Mouse (Mus musculus): ENCODE measurements around the gene Mpped2.

Mpped2 gene

DNA sequence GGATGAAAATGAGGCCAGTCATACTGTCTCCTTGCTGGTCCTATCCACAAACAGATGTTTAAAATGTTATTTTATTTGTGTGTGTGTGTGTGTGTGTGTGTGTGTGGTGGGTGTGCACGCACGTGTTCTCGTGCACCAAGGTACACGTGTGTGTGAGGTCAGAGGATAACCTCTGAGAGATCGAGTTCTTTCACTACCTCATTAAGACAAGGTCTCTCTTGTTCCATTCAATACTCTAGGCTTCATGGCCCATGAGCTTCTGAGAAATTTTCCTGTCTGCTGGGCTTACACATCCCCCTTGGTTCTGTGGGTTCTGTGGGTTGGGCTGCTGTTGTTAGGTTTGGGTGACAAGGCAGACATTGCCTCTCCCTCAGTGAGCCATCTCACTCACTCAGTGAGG is 12.6 kb downstream of the Mpped2 start:
- DNase-seq (ENCODE audit: low spot score) = no peak

DNA sequence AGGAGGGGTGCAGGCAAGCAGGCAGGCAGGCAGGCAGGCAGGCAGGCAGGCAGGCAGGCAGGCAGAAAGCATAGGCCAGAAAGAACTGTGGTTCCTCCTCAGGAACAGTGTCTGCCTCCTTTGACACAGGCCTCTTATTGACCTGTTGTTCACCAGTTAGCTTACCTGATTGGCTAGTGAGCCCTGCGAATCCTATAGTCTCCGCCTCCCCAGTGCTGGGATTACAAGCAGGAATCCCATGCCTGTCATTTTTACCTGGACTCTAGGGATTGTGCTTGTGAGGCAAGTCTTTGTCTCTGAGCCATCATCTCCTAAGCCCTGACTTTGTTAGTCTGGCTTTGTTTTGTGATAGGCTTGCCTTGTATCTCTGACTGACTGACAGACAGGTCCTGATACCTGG is 14.1 kb downstream of the Mpped2 start:
- DNase-seq (ENCODE audit: low spot score) = no peak

DNA sequence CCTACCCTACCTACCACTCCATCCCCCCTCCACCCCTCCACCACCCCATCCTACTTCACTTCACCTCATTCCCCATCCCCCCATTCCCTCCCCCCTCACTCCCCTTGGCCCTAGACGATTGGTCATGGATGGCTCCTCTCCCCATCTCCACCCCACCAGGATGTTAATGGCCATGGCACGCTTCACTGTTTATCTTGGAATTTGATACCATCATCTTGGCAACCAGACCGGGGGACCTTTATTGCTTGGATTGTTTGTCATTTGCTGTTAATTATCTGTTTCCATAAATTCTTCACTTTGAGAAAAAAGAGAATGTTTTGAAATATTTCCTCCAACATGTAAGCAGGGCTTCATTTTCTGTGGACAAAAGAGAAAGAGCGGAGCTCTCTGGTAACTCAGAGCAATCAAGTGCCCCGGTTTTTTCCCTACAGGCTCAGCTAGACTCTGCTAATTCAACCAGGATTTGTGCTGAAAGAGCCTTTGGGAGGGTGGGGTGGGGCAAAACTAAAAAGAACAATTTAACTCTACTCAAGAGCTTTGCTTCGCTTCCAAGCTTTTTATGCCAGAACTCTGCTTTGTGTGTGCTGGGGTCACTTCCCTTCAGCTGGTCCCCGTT is 17.9 kb downstream of the Mpped2 start:
- DNase-seq (ENCODE audit: low spot score) = no peak

DNA sequence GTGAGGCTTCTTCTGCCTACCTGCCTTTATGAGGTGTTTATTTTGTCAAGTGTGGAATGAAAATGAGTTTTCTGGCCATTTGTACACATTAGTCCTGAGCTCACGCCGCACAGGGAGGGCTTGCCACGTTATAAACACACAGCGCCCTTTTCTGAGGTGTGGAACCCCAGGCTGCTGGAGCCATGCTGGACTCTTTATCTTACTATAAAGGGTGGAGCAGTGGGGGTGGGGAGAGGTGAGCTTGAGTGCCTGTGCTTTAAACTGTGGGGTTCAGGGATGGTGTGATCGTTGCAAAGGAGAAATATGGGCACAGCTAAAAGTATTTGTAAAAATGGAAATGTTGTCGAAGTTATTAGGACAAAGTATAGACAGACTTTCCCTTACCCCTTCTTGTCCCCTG is 18.4 kb downstream of the Mpped2 start:
- DNase-seq (ENCODE audit: low spot score) = no peak

DNA sequence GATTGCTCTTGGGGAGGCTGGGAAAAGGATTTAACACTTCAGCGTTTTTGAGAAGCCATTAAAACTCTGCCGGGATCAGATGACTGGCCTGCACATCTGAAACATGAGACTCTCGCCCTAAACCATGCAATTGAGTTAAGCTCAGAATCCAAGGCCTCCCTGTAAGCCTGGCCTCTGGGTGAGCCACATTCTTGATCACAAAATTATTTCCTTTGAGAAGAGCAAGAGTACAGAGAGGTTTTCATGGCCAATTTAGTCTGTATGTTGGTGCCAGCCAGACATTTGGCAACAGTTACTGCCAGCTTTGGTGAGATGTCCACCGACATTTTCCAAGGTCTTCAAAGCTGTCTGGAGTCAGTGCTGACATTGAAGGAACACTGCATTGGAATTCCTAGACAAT is 20.1 kb downstream of the Mpped2 start:
- no peak for DNase-seq (ENCODE audit: low spot score)

DNA sequence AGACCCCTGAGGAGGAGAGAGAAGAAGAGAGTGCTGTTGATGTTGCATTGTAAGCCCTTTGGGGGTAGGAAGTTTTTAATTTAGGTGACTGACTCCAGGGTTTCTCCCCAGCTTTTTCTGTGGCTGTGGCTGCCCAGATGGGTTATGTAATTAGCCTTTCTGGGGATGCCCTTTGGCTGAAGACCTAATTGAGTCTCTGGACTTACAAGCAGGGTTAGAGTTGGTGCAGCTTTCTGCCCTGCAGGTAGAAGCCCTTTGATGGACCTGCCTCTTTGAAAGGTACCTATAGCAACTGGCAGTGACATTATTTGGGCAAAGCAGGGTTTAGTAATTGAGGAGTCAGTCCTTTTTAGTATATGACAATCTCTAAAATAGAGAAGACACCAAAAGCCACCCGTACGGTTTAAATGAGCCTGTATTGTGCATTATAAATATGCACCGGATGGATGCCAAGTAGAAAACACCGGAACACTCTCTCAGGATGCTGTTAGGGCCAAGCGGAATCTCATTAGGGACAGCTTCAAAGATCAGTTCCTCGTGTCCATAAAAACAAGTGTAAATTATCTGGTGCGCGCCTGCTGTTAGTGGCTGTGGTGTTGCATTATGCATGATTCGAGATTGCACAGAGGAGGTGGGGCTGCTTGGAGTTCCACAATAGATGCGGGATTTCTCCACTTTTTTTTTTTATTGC is 22.8 kb downstream of the Mpped2 start:
- no peak for DNase-seq (ENCODE audit: low spot score)

DNA sequence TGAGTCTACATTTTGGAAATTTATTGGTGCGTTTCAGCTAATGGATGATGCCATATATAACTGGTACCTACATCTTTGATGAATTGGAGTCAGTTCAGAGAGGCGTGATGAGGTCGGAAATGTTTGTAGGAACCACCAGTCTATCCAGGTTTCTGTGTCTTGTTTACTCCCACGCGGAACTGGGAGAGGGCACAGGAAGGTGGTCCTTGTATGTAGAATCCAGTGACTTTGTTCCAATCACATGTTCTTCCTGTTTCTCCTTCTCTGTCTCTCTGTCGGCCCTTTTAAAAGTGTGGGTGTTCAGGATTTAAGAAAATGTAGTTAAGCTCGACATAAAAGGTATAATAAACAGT is 23.3 kb downstream of the Mpped2 start:
- DNase-seq (ENCODE audit: low spot score) = no peak

DNA sequence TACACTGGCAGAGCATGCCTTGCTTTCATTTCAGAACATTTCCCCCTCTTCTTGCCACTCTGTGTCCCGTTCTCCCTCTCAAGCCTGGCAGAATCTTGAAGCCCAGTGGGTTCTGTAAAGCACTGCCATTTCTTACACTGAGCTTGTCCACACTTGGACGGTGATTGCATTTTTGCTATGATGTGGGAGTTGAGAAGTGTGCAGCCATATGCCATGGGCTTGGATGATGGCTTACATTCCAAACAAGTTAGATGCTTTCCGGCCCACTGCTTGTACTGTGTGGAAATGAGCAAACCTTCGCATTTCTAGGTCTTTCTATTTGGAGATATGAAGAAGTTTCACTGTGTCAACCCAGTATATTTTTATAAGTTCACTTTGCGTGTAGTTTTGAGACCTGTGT is 25.8 kb downstream of the Mpped2 start:
- no peak for DNase-seq (ENCODE audit: low spot score)

DNA sequence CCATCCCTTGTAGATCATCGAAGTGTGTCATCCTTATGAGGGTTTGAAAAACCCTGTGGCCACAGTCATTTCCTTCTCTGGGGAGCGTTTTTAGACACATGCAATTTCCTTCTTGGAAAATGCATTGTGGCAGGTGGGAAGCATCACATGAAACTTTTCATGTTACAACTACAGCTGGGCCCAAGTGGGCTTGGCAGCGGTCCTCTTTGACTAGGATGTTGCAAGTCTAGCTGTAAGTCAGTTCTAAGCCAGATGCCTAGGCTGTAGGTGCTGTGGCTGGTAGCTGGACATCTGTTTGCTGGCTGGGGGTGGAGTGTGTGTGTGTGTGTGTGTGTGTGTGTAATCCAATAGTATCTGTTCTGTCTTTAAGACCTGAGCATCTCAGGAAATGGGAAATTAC is 26.4 kb downstream of the Mpped2 start:
- DNase-seq (ENCODE audit: low spot score) = no peak

DNA sequence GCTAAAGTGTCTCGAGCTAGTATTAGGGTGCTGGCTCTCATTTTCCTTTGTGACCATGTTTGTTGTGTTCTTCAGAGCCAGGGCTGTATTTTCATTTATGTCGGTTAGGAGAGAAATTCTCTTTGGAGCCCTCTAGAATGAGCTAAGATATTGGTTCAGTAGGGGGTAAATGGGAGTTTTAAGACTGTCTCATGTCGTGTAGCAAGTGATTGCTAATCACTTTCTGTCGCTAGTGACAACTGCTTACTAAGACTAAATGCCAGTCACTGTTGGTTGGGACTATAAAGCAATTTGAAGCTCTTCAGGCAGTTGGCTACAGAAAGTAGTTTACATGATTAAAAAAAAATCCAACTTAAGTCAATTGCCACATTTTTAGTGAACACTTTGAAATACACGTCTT is 27.6 kb downstream of the Mpped2 start:
- DNase-seq (ENCODE audit: low spot score) = no peak

DNA sequence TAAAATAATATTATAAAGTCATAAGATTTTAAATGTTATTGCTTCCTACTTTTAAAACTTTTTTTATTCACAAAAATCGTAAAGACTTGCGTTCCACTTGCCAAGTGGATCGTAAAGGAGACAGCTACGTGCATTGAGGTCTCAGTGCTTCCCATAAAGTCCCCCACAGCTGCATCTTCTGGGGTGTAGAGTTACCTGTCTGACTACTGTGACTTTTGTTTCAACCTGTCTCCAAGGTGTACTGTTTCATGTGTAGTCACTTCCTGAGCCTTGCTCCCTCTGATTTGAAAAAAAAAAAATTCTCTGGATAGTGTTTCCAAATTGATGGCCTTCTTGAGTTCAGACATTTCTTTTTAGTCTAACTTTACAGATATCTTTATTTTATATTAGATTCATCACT is 29.0 kb downstream of the Mpped2 start:
- DNase-seq (ENCODE audit: low spot score) = no peak

DNA sequence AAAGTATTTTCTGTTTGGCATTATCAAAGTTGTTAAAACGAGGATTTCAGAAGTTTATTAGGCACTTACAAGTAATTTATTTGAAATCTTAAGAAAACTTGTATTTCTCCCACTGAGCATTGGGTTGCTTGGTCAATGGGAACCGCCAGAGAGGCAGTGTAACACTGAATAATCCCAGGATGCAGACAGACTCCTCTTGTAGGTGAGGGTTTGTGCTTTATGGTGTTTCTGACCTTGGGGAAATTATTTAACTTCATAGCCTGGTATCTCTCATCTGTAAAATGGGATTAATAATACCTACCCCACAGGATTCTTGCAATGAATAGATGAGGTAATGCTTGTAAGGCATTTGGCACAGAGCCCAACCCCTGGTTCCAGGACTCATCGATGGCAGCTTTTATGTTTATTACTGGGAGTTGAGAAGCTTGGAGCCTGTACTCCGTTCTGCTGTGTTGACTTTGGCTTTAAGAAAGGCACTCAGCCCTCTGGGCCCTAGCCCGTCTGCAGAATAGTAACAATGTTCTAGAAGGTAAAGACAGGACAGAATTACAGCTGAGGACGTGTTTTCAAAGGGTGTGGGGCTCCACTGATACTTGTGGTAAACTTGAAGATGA is 37.0 kb downstream of the Mpped2 start:
- DNase-seq (ENCODE audit: low spot score) = no peak

DNA sequence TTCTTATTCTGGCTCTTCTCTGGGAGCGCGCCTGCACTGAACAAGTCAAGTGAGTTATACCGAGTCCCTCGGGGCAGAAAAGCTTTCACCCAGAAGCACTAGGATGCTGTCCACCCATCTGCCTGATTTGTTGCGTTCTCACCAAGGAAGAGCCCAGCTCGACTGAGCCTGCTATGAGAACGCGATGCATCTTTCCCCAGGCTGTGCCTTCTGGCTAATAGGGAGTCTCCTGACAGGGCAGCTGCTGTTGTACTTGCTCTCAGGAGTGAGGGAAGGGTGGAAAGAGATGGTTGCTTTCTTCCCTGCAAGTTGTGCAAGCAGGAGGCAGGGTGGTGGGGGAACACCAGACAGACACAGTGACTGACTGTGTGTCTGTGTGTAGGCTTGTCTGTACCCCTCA is 37.5 kb downstream of the Mpped2 start:
- DNase-seq (ENCODE audit: low spot score) = no peak

DNA sequence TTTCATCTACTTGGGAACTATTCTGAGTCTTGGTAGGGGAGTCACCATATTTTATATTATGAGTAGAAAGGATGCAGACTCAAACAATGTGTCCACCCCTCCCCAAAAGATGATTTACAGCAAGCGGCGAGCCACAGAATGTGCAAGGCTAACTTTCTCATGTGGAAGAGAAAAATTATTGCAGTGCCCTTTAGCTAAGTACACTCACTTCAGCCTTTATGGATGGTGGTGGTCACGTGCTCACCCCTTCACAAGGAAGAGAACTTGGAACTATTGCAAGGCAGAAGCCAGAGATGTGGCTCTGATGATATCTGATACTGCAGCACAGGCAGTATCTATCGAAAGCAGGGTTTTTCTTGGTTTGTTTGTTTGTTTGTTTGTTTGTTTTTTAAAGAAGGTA is 38.4 kb downstream of the Mpped2 start:
- no peak for DNase-seq (ENCODE audit: low spot score)

DNA sequence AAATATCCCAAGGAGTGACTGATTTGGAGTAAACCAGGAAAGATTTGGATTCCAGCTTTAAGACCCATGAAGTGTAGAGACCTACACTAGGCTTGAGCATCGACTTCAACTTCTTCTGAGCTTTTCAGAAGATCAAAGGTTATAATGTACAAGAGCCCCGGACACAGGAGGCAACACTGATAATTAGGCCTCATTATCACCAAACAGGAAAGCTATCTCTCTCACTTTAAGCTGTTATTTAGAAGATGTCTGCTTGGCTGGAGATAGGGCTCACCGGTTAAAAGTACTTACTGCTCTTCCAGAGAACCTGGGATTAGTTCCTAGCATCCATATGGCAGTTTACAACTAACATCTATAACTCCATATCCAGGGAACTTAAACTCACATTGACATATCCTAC is 39.1 kb downstream of the Mpped2 start:
- no peak for DNase-seq (ENCODE audit: low spot score)

DNA sequence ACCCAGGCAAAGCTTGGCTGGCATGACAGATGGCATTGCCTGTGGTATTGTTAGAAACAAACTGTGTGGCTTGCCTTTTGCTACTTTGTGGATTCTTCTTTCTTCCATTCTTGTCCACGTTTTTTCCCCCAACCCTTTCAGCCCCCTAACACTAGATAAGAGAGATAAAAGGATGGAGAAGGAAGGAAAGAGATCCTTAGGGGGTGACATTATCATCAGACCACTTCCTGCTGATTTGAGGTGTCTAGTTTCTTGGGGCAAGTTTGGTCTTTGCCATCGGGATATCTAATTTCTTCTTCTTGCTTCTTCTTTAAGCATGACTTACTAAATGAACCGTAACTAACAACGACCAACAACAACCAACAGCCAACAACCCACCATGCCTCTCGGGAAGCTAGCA is 40.3 kb downstream of the Mpped2 start:
- no peak for DNase-seq (ENCODE audit: low spot score)

DNA sequence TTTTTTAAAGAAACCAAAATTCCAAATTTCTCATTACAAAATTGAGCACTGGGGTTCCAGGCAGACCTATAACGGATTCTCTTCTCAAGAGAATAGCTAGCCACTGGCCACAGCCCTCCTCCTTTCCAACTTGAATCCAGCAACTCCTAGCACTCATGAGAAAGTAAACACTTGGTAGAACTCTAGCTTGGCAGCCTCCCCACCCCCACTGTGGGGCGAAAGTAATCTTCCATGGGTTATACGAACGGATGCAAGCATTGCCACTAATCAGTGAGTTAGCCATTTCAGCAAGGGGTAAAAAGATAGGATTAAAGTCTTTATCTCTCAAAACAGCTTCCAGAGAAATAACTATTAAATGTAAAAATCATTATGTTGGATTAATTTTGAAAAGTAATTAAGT is 40.9 kb downstream of the Mpped2 start:
- DNase-seq (ENCODE audit: low spot score) = no peak

DNA sequence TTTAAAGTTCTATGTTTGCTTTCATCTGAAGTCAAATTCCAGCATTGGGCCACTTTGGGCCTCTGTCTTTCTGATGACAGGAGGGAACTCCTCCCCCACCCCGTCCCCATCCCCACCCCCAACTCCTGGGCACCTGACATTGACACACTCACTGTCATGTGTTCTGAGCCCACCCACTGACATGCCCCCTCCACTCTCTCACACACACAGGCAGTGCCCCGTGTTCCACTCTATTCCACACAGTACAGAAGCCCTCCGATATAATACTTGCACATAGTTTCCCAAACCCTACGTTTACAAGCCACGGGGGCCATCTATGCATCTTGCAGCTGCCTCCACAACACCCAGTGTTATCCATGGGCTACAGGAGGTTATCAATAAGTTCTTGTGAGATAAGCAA is 42.1 kb downstream of the Mpped2 start:
- DNase-seq (ENCODE audit: low spot score) = no peak

DNA sequence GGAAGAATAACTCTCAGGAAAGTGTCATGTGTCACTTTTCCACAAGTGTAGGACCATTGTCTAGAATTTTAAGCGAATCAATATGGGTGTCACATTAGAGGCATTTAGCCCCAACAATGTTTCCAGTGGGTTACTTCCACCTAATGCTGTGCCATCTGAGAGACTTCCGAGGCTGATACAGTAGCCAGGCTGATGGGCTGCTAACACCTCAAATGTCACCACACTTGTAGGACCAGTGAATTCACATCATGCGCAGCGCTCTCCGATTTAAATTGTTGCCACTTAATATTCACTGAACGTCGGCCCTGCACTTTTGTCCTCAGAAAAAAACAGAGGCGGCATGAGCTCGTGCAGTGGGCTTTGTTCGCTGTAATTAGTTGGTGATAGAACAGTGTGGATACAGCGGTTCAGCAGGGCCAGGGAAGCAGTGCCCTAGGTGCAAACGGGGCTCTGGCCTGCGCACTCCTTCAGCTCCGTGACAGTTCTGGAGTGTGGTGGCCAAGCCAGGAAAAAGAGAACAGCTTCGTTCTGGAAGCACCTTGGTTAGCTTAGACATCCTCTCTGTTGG is 42.8 kb downstream of the Mpped2 start:
- no peak for DNase-seq (ENCODE audit: low spot score)

DNA sequence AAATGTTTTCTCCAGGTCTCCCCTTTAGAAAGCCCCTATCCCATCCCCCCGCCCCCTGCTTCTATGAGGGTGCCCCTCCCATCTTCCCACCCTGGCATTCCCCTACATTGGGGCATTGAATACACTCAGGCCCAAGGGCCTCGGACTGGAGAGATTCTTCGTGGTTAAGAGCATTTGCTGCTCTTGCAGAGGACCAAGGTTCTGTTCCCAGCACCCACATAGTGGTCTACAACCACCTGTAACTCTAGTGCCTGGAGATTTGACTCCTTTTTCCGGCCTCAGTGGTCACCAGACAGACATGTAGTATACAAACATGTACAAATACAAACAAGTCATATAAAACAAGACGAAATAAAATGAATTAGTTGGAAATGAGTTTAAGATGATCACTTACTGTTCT is 45.9 kb downstream of the Mpped2 start:
- DNase-seq (ENCODE audit: low spot score) = no peak

DNA sequence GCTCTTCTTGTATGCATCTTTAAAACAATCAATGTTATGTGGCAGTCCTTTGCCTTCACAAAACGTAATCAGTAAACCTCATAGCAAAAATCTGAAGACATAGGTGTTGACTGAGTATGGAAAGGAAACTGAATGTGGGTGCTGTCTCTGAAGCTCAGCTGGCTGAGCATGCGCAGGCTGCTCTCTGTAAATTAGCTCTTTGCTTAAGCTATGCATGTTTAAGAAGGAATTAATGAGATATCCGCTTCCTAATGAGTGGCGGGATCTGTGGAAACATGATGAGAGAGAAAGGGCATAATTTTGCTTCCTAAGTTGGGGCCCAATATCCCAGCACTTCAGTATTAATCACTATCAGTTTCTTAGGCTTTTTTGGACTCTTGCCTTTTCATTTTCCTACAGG is 51.0 kb downstream of the Mpped2 start:
- no peak for DNase-seq (ENCODE audit: low spot score)

DNA sequence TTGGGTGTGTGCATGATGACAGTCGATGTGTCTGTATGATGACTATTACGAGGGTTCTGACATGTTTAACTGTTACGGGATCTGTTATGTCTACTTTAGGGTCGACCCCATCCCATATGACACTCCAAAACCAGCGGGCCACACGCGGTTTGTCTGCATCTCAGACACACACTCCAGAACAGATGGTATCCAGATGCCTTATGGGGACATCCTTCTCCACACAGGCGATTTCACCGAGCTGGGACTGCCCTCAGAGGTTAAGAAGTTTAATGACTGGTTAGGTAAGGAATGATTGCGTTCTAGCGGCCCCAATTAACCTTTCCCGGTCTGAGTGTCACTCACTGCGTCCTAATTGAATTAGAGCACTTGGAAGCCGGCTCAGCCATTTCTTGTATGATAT is 51.5 kb downstream of the Mpped2 start:
- DNase-seq (ENCODE audit: low spot score) = no peak

DNA sequence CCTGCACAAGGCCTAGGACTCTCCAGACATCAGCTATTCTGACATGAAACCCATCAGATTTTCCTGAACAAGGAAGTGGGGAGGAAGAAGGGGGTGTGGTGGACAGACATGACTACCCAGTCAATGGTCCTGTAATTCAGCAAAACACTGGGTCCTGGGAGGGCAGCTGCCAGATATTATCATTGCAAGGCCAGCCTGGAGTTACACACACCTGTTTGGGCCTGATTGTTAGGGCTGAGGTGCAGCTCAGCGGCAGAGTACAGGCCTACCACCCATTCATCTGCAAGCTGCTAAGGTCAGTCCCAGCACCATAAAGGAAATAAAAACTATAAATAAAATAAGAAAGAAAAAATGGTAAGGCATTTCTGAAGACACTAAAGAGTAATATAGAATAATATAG is 52.3 kb downstream of the Mpped2 start:
- DNase-seq (ENCODE audit: low spot score) = no peak

DNA sequence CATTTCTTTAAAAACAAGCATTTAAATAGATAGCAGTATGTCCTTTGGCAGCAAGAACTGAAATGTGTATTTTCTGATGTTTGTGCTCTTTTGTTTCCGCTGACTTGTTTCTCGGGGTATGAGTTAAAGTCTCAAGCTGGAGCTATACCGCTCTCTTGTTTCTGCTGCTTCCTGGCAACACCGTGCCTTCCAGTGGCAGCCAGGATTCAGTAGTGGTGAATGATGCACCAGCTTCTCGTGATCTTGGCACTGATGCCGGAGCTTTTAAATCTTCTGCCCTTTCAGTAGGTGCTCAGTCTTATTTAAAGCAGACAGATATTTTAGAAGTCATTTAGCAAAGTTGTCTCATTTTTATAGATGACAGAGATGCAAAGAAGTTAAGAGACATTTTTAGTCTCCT is 53.1 kb downstream of the Mpped2 start:
- DNase-seq (ENCODE audit: low spot score) = no peak
